Mouse (Mus musculus) CH12F3 (cell line): Measurements from ENCODE around the gene Plxna2.

ENCODE experiments used
- in situ Hi-C: fragments of 300-500 bp; cut with MboI; formaldehyde crosslinking; loops from 2 replicates; pipeline ENCODE4 v1.14.3; 2020; ENCODE audit warnings: low sequenced_read_pairs

Gene Plxna2

DNA sequence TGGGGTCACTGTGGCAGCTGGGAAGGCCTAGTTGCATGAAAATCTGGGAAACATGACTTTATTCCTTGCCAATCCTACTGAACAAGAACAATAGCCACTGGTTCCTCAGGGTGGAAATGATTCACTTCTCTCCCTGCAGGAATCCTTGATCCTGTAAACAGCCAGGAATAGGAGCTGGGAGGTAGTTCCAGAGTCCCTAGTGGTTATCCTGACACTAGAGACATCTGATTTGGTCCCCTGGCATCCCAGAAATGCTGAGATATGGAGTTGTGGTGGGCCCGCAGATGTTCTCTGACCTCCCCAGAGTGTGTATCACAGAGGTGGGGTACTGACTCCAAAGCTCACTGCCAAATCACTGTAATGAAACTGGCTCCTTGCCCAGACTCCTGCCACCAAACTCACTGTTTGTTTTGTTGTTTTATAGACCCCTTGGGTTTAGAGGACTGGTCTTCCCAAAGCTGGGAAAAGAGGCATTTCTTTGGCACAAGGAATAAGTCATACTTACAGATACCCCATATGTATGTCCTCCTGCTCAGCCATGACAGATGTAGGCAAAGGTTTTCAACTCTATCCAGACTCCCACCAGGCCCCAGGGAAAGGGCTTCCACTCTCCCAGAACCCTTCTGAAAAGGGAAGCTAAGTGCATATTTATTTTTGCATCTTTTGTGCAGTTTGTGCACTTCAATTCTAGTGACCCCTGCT lies 40.6 kb downstream of the Plxna2 start:
- in situ Hi-C loops, result no loop called here

- in situ Hi-C loops, result no loop called here
Measured at GRCm38 (mm10) chr1:194660426-194661119, 42.6 kb downstream of the Plxna2 start.

- in situ Hi-C loops, result no loop called here
Measured at GRCm38 (mm10) chr1:194663021-194663420, 45.0 kb downstream of the Plxna2 start.

GRCm38 (mm10) chr1:194665715-194666114 lies 47.7 kb downstream of the Plxna2 start:
- in situ Hi-C loops, result no loop called here

GRCm38 (mm10) chr1:194671783-194672524 lies 53.9 kb downstream of the Plxna2 start:
- in situ Hi-C loops, result no loop called here

GRCm38 (mm10) chr1:194672525-194672894 lies 54.5 kb downstream of the Plxna2 start:
- in situ Hi-C loops, result no loop called here

DNA sequence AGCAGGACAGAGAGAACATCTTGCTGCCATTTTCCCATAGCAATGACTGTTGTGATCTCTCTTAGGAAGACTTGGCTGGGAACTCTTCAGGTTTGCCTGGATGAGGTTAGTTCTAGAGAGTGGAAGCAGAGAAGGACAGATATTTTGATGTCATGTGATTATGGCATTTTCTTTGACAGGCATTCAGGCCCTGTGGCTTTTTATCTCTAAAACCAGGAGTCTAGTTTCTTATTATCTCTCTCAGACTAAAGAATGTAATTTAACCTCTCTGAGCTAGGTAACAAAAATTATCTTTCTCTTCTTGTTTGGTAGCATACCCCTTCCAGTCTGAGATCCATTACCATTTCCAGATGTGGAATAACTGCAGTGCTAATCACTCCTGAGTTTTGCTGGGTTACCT lies 55.2 kb downstream of the Plxna2 start:
- in situ Hi-C loops, result no loop called here

GRCm38 (mm10) chr1:194675106-194675890 lies 57.3 kb downstream of the Plxna2 start:
- in situ Hi-C loops, result no loop called here

DNA sequence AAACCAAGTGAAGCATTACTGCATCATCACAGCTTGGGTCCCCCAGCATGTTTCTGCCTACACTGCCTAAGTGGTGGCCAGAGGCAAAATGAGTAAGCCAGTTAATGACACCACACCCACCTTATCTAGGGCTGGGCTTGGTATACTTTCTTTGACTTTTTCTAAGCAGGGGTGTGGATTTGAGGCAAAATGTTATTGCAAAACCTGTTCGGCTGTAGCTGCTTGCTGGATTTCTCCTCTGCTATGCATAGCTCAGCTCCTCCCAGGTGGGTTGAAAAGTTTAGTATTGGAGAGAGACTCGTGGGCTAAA lies 57.8 kb downstream of the Plxna2 start:
- in situ Hi-C loops, result no loop called here

- in situ Hi-C loops, result no loop called here
Measured at GRCm38 (mm10) chr1:194677878-194678277, 59.9 kb downstream of the Plxna2 start.

DNA sequence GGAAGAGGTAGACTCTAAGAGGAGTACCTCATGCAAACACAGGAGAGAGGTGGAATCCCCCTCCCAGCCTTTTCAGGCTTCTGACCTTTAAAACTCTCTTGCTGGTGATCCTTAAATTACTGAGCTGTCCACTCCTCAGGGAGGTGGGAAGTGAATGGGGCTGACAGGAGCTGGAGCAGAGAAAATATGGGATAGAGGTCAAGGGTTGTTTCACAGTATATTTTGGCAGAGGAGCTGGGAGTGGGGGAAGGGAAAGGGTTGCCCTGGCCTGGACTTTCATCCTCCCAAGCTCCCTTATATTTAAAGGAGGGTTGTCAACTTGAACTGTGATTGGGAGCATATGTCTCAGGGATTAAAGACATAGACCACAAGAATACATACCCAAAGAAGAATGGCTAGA lies 61.1 kb downstream of the Plxna2 start:
- in situ Hi-C loops, result no loop called here

DNA sequence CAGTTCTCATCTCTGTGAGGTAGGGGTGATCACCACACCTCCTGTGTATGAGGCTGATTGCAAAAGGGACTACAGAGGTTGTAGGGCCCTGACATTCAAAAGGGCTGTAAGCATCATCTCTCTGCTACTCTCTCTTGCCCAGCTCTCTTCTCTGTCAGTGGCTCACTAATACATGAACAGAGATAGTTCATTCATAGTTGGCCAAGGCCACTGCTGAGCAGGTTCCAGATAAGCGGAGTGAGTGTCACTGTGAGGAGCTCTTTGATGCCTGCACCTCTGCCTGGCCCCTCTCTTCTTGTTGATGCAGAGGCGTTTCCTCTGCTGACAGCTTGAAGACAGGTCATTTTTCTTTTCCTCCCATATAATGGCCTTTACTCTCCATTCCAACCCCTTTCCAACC lies 62.1 kb downstream of the Plxna2 start:
- in situ Hi-C loops, result no loop called here

DNA sequence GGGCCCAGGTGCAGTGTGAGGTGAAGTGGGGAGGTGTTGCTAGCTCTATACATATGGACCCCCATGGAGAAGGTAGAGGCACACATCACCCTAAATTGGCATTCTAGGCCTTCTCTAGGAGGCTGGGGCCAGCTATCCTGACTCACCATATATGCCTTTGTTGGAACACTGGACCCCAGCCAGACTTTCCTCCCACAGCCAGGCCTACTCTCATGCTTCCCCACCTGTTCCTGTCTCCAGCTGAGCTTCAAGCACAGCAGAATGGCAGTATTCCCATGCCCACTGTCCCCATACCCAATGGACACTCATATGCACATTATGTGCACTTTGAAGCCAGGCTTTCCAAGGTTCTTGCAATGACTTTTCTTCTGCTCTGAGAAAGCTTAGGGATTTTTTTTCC lies 64.0 kb downstream of the Plxna2 start:
- in situ Hi-C loops, result no loop called here

- in situ Hi-C loops, result no loop called here
Measured at GRCm38 (mm10) chr1:194683132-194683531, 65.1 kb downstream of the Plxna2 start.

DNA sequence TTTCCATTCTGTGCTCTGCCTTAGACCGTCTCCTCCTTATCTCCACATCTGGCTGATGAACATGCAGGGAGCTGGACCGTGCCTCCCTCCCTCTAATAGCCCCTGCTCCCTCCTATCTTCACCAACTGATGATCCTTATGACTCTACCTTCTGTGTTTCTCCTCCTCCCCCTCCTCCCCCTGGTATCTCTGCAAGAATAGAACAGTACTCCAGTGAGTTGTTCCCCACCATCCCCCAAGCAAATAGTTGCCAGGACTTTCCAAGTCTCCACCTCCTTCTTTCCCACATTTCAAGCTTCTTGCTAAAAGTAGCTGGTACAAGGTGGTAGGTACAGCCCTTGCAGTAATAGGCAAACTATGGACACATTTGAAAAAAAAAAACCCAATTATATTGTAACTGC lies 67.9 kb downstream of the Plxna2 start:
- in situ Hi-C loops, result no loop called here

- in situ Hi-C loops, result no loop called here
Measured at GRCm38 (mm10) chr1:194687746-194688145, 69.7 kb downstream of the Plxna2 start.

DNA sequence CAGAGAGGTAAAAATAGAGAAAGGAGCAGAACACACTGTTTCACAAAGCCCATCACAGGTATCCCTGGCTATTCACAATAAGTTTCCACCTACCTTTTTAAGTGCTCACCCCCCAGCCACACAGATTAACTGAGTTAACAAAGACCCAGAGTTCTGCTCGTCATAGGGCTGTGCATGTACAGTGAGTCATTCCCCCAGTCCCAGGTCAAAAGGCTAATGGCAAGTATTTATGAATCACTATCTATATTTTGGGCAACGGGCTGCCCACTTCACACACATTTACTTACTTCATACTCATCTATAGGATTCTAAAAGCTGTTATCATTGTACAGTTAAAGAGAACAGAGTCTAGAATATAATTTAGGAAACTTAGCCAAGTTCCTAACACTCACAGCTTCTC lies 70.1 kb downstream of the Plxna2 start:
- in situ Hi-C loops, result no loop called here

DNA sequence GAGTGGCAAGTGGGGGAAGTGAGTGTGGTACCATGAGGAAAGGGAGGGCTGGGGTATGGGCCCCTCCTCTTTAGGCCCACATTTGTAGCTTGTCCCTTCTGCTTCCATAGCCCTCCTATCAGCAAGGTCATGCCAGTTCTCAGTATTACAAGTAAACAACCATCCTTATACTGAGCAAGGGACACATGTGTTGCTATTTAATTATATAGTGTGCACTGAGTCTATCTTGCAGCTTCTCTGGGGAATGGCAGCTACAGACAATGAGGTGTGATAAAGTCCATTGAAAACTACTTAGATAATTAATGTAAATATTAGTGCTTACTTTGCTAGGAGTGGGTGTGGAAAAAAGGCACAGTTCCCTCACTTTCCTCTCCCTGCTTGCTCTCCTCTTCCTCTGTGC lies 75.0 kb downstream of the Plxna2 start:
- in situ Hi-C loops, result no loop called here

DNA sequence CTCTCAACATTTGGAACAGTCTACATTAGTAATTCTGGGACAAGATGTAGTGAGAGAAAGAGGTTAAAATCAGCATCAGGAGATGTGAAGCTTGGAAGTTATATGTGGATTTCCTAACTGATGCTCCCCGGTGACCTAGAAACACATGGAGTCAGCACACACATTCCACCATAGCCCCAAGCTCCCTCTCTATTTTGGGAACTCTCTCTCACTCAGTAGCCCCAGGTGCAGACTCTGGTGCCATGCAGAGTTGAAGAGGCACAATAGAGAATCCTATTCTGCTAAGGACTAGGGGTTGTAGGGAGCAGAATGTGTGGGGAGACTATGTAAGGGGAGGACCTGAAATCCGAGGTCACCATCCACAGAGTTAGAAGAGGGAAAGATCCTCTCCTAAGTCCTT lies 75.5 kb downstream of the Plxna2 start:
- in situ Hi-C loops, result no loop called here

GRCm38 (mm10) chr1:194694805-194695204 lies 76.8 kb downstream of the Plxna2 start:
- in situ Hi-C loops, result no loop called here

DNA sequence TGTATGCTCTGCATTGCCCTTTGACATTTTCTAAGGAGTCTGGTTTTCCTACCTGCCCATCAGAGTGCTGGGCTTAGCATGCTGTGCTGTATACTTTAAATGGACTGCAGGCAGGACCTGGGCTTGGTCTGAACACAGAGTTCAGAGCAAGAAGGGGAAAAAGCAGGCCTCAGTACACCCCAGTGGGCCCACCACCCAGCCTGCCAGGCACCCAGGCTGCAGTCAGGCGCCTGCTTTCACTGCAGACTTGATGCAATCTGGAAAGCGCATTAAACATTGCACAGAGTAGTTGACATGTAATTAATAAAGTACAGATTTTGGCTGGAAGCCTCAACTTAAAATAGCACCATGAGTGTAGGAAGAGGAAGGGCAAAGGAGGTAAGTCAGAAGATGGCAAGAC lies 79.4 kb downstream of the Plxna2 start:
- in situ Hi-C loops, result no loop called here
